Mouse (Mus musculus): ENCODE measurements around the gene Dph1. TPM values are rescaled to one million over a fixed set of nuclear protein-coding genes. Genes with fewer than 3 reads are reported as not detected.

The Dph1 gene
- 10.9 and 13.0 TPM in 2 replicates for polyA plus RNA-seq (2015; fragmentation: Nextera tagmentation; extraction: Ambion mirVana)

GRCm38 (mm10) chr11:75190905-75191441 is at the start of gene Dph1:
Gene Dph1, minus strand, starts transcription at chr11:75191241.
- H3K4me3 ChIP-seq (ENCODE audit: low read depth, low read length): peak within 1 kb of the TSS; percentile 74
- no peaks in the 10 kb centered on the region for H3K36me3 ChIP-seq (replicated peaks; ENCODE audit: insufficient read depth, low read length)
- no peaks in the 10 kb centered on the region for H3K9me3 ChIP-seq (ENCODE audit: low read length)
- WGBS (ENCODE audit: insufficient replicate concordance): 58% methylated on average over 5 of the region's 5 CpGs
- H3K4me2 ChIP-seq (ENCODE audit: low read depth, low read length): peak within 1 kb of the TSS; percentile 93
- H3K4me1 ChIP-seq (ENCODE audit: insufficient read depth): peaks cover 29% of the 10 kb centered on the region
- no peak for DNase-seq
- TF ChIP-seq EP300 (IDR thresholded peaks at IDR 0.05; ENCODE audit: low read depth): no peak
- peak within 1 kb of the TSS; percentile 69 for H3K9ac ChIP-seq (replicated peaks)
- peak within 1 kb of the TSS; percentile 73 for H3K27ac ChIP-seq (ENCODE audit: low read depth)
- H3K27me3 ChIP-seq (ENCODE audit: insufficient read depth, low read length): peaks cover 34% of the 10 kb centered on the region
- no peak for ATAC-seq

DNA sequence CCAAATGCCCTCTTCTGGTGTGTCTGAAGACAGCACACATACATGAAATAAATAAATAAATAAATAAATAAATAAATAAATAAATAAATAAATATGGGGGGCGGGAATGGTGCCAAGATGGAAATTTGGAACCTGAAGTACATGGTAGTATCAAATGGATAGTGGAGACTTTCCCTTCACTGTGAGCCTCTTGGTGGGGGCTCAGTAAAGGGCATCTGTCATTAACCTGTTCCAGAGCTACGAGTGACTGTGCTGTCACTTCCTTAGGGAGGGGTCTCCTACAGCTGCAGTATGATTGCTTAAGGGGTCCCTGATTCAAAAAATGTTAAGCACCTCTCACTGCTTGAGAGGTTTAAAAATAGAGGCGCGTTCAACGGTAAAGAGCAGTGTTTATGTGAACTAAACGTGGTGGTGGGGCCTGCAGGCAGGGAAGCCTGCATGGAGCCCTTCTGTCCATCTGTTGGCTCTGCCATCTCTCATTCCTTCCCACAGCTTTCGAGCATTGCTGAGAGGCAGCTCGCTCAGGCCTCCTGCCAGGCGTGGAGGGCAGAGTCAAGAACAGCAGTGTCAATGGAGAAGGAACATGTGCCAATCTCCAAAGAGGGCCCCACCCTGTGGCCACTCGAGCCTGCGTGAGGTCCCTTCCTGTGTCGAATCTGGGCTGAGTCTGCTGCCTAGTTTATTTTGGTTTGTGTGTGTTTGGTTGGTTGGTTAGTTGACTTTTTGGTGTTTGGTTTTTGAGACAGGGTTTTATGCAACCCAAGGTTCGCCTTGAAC is 49.3 kb upstream of the Dph1 start:
- no peaks in the 10 kb centered on the region for H3K27me3 ChIP-seq (ENCODE audit: insufficient read depth, low read length)
- H3K36me3 ChIP-seq (replicated peaks; ENCODE audit: insufficient read depth, low read length): no peaks in the 10 kb centered on the region
- peak; percentile 56; the same call in 1 of the 2 replicates for ATAC-seq
- no peaks in the 10 kb centered on the region for H3K9me3 ChIP-seq (ENCODE audit: low read length)
- no peak overlapping the region for H3K4me2 ChIP-seq (ENCODE audit: low read depth, low read length)
- WGBS (ENCODE audit: insufficient replicate concordance): 53% methylated on average over 13 of the region's 13 CpGs
- DNase-seq: peak; percentile 41
- TF ChIP-seq EP300 (IDR thresholded peaks at IDR 0.05; ENCODE audit: low read depth): no peak
- TF ChIP-seq CTCF (IDR thresholded peaks at IDR 0.05; ENCODE audit: low read depth): peak; percentile 29; the same call in 1 of the 2 replicates
- peaks cover 5% of the 10 kb centered on the region for H3K4me1 ChIP-seq (ENCODE audit: insufficient read depth)
- H3K9ac ChIP-seq (replicated peaks): no peak overlapping the region
- no peak overlapping the region for H3K4me3 ChIP-seq (ENCODE audit: low read depth, low read length)
- no peak overlapping the region for H3K27ac ChIP-seq (ENCODE audit: low read depth)

GRCm38 (mm10) chr11:75234745-75235144 is 43.7 kb upstream of the Dph1 start:
- Histone ChIP-seq H3K4me1 (ENCODE audit: insufficient read depth) (peaks cover 12% of the 10 kb centered on the region), H3K4me3 (ENCODE audit: low read depth, low read length) (no peak overlapping the region), H3K9me3 (ENCODE audit: low read length) (no peaks in the 10 kb centered on the region), H3K27me3 (ENCODE audit: insufficient read depth, low read length) (no peaks in the 10 kb centered on the region), H3K4me2 (ENCODE audit: low read depth, low read length) (0 out of 2 replicates have a peak overlapping the region, but pooled peaks have one; percentile 22), H3K36me3 (replicated peaks; ENCODE audit: insufficient read depth, low read length) (no peaks in the 10 kb centered on the region), H3K9ac (replicated peaks) (no peak overlapping the region), H3K27ac (ENCODE audit: low read depth) (no peak overlapping the region)
- peak; percentile 91 for ATAC-seq
- no peak for TF ChIP-seq CTCF (IDR thresholded peaks at IDR 0.05; ENCODE audit: low read depth)
- peak; percentile 55; the same call in 1 of the 2 replicates for TF ChIP-seq EP300 (IDR thresholded peaks at IDR 0.05; ENCODE audit: low read depth)
- DNase-seq: peak; percentile 70
- 14% methylated on average over 16 of the region's 16 CpGs for WGBS (ENCODE audit: insufficient replicate concordance)

- Histone ChIP-seq H3K4me1 (ENCODE audit: insufficient read depth) (peaks cover 12% of the 10 kb centered on the region), H3K36me3 (replicated peaks; ENCODE audit: insufficient read depth, low read length) (no peaks in the 10 kb centered on the region), H3K9me3 (ENCODE audit: low read length) (no peaks in the 10 kb centered on the region), H3K4me3 (ENCODE audit: low read depth, low read length) (no peak overlapping the region), H3K4me2 (ENCODE audit: low read depth, low read length) (no peak overlapping the region), H3K27ac (ENCODE audit: low read depth) (no peak overlapping the region), H3K27me3 (ENCODE audit: insufficient read depth, low read length) (no peaks in the 10 kb centered on the region), H3K9ac (replicated peaks) (no peak overlapping the region)
- WGBS (ENCODE audit: insufficient replicate concordance): 72% methylated on average over 4 of the region's 4 CpGs
- DNase-seq (no peak), ATAC-seq (no peak)
- TF ChIP-seq CTCF (IDR thresholded peaks at IDR 0.05; ENCODE audit: low read depth): no peak
- no peak for TF ChIP-seq EP300 (IDR thresholded peaks at IDR 0.05; ENCODE audit: low read depth)
Measured at GRCm38 (mm10) chr11:75232434-75232833, 41.4 kb upstream of the Dph1 start.

DNA sequence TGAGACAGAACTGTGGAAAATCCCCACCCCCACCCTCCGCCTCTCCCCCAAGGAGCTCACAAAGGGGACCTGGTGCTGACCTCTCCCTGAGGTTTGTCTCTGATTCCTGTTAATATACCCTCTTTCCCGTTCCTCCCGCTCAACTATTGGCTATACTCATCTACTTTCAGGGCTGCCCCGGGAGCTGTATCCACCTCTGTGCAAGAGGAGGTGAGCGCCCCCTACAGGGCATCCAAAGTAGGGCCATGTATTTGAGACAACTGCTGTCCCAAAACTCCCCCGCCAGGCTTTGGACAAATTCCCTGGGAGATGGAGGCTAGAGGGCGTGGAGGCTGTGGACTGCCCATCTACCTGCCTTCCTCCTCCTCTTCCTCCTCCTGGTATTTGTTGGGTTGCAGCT is 40.7 kb upstream of the Dph1 start:
- Histone ChIP-seq H3K9me3 (ENCODE audit: low read length) (no peaks in the 10 kb centered on the region), H3K4me1 (ENCODE audit: insufficient read depth) (peaks cover 12% of the 10 kb centered on the region), H3K4me2 (ENCODE audit: low read depth, low read length) (peak overlapping the region; percentile 40; the same call in 1 of the 2 replicates), H3K27ac (ENCODE audit: low read depth) (no peak overlapping the region), H3K27me3 (ENCODE audit: insufficient read depth, low read length) (no peaks in the 10 kb centered on the region), H3K9ac (replicated peaks) (no peak overlapping the region), H3K4me3 (ENCODE audit: low read depth, low read length) (no peak overlapping the region), H3K36me3 (replicated peaks; ENCODE audit: insufficient read depth, low read length) (no peaks in the 10 kb centered on the region)
- TF ChIP-seq CTCF (IDR thresholded peaks at IDR 0.05; ENCODE audit: low read depth): peak; percentile 89
- TF ChIP-seq EP300 (IDR thresholded peaks at IDR 0.05; ENCODE audit: low read depth): no peak
- peak; percentile 88 for DNase-seq
- WGBS (ENCODE audit: insufficient replicate concordance): 17% methylated on average over 7 of the region's 7 CpGs
- ATAC-seq: peak; percentile 69

DNA sequence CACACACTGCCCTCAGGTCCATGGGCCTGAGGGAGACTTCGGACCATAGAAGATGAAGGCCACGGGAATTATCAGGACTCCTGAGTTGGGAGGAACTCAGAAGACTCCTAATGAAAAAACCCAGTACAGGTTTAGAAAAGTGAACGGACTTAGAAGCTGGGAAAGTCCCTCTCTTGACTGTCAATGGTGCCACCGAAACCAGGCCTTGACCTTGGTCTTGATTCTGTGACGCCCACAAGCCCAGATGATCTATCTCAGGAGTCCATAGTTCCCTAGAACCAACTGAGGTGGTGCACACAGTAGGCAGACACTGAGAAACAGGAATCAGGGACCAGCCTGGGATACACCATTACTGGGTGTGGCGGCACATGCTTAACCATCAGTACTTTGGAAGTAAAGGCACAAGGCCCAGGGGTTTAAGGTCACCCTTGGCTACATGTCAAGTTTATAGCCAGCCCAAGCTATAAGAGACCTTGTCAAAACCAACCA is 39.3 kb upstream of the Dph1 start:
- no peak for DNase-seq
- H3K9me3 ChIP-seq (ENCODE audit: low read length): no peaks in the 10 kb centered on the region
- H3K9ac ChIP-seq (replicated peaks): no peak overlapping the region
- H3K4me2 ChIP-seq (ENCODE audit: low read depth, low read length): no peak overlapping the region
- ATAC-seq: no peak
- H3K4me3 ChIP-seq (ENCODE audit: low read depth, low read length): no peak overlapping the region
- H3K27ac ChIP-seq (ENCODE audit: low read depth): no peak overlapping the region
- TF ChIP-seq CTCF (IDR thresholded peaks at IDR 0.05; ENCODE audit: low read depth): no peak
- 71% methylated on average over 6 of the region's 6 CpGs for WGBS (ENCODE audit: insufficient replicate concordance)
- no peaks in the 10 kb centered on the region for H3K27me3 ChIP-seq (ENCODE audit: insufficient read depth, low read length)
- peaks cover 12% of the 10 kb centered on the region for H3K4me1 ChIP-seq (ENCODE audit: insufficient read depth)
- H3K36me3 ChIP-seq (replicated peaks; ENCODE audit: insufficient read depth, low read length): no peaks in the 10 kb centered on the region
